Mouse (Mus musculus) forebrain, embryonic 13.5 days (tissue): ENCODE data around the gene Hoxd13. TPM values are rescaled to one million over a fixed set of nuclear protein-coding genes. Genes with fewer than 3 reads are reported as not detected.

Source experiments
- ATAC-seq: fragments of 200-750 bp; cut with Nextera tagmentation; 2 replicates; pipeline ENCODE4 v1.8.0; 2017
- H3K27ac ChIP-seq: fragments of 300-500 bp; sonication (generic); 2 replicates; pipeline ENCODE4 v1.5.1; 2015; ENCODE audit warnings: inconsistent platforms, mild to moderate bottlenecking, moderate library complexity
- H3K27me3 ChIP-seq: fragments of 300-500 bp; sonication (generic); 2 replicates; pipeline ENCODE4 v1.6.1; 2015; ENCODE audit warnings: mild to moderate bottlenecking, inconsistent platforms
- H3K36me3 ChIP-seq: fragments of 300-500 bp; sonication (generic); 2 replicates; pipeline ENCODE4 v1.6.1; 2015; ENCODE audit warnings: mild to moderate bottlenecking, inconsistent platforms; ENCODE audit not compliant: poor library complexity, severe bottlenecking
- H3K4me1 ChIP-seq: fragments of 300-500 bp; sonication (generic); 2 replicates; pipeline ENCODE4 v1.6.1; 2015; ENCODE audit warnings: inconsistent platforms
- H3K4me2 ChIP-seq: fragments of 300-500 bp; sonication (generic); 2 replicates; pipeline ENCODE4 v1.6.1; 2015; ENCODE audit warnings: inconsistent platforms, mild to moderate bottlenecking, moderate library complexity
- H3K4me3 ChIP-seq: fragments of 300-500 bp; sonication (generic); 2 replicates; pipeline ENCODE4 v1.5.1; 2015; ENCODE audit warnings: mild to moderate bottlenecking, inconsistent platforms
- H3K9ac ChIP-seq: fragments of 300-500 bp; sonication (generic); 2 replicates; pipeline ENCODE4 v1.6.1; 2015; ENCODE audit warnings: mild to moderate bottlenecking, inconsistent platforms
- H3K9me3 ChIP-seq: fragments of 300-500 bp; sonication (generic); replicated peaks from 2 replicates; pipeline ENCODE4 v1.6.1; 2016; ENCODE audit warnings: inconsistent platforms
- WGBS: fragments of 180-500 bp; shearing (Covaris S2); methylation state at CpG from one replicate; pipeline ENCODE4 v1.1.7; 2015; 5-methylcytosine and 5-hydroxymethylcytosine counted together
- polyA plus RNA-seq: library from polyadenylated mRNA; unstranded; fragments of >200 nt; fragmentation: Nextera tagmentation; extraction: Ambion mirVana; gene quantifications from 2 replicates; pipeline ENCODE4 v1.2.1, GENCODE M21; 2015

Gene Hoxd13
- polyA plus RNA-seq, 1 experiment from 2014 or later, result not detected

DNA sequence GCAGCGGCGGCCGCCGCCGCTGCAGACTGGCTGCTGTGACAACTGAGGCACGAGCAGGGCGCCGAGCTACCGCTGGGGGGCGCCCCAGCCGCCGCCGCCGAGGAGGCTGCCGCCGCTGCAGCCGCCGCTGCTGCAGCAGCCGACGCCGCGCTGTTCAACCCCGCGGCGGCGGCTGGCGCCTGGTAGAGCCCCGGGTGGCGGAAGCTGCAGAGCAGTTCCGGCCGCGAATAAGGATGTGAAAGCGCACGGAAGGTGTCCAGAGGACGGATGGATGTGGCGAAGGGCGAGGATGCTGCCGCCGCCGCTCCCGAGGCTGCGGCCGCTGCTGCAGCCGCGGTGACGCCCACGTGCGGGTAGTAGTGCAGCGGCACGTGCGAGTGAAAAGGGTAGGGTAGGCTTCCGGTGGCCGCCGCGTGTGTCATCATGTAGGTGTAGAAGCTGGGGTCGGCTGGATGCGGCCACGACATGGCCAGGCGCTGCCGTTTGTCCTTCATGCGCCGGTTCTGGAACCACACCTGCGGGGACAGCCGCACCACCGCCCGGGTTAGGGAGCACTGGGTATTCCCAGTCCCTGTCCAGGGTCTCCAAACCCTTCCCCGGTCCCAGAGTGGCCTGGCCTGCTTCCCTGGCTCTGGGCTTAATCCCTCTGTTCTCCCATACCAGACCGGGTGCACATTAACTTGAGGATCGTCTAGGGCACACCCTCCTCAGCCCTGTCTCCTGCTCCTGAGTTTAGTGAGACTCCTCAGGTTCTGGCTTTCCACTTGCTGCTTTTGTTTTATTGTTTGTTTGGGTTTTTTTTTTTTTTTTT, 12.1 kb upstream of the Hoxd13 start:
- Histone ChIP-seq H3K9me3 (no peaks in the 10 kb centered on the region), H3K4me3 (peak overlapping the region; percentile 35), H3K9ac (peak overlapping the region; percentile 30; the same call in 1 of the 2 replicates), H3K36me3 (no peaks in the 10 kb centered on the region), H3K27me3 (peaks cover 88% of the 10 kb centered on the region), H3K4me1 (peaks cover 15% of the 10 kb centered on the region), H3K27ac (no peak overlapping the region), H3K4me2 (peak overlapping the region; percentile 55)
- WGBS, result under 1% methylated on average over 63 of the region's 69 CpGs
- 0 out of 2 replicates have a peak, but pooled peaks have one; percentile 50 for ATAC-seq

DNA sequence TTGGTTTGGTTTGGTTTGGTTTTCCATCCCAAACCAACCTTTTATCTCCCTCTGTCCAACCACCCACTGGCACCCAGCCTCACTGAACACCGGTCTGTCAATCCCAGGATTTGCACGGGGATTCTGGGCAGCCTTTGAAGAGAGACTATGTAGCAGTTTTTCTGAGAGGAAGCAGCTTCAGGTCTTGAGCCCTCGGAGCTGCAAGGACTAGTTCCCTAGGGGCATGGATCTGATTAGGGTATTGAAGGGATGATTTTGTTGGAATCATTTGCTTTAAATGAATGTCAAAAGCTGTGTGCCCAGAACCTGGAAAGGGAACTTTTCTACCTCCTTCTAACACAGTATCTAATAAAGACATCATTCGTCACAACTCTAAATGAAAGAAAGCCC, 11.5 kb upstream of the Hoxd13 start:
- Histone ChIP-seq H3K27me3 (peaks cover 89% of the 10 kb centered on the region), H3K27ac (no peak overlapping the region)
- no peak for ATAC-seq

DNA sequence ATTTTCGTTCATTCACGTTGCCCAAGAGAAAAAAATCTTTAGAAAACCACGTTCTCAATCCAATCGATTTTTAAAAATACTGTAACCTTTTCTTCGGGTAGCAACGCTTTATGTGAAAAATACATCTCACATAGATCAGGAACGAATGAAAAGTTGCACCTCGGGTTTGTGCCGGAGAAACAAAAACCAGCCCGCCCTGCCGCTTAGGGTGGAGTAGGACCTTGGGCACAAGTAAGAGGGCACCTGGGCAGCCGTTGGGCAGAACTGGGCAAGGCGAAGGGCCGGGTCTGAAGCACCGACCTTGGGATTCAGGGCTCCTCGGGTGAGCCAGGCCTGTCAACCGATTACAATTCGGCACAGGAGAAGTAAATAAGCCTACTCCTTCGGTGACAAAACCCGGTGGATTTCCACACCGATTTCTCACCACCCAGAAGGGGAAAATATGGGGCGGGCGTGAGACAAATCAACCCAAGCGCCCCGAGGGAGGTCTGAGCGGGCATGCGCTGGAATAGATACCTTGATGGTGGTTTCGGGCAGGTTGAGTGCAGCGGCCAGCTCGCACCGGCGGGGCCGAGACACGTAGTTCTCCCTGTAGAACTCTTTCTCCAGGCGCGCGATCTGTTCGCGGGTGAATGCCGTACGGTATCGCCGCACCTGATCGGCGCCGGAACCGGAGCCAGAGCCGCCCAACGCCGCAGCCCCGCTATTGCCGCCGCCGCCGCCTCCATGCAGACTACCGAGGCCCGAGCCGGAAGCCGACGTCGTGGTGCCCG, 10.7 kb upstream of the Hoxd13 start:
- peaks cover 89% of the 10 kb centered on the region for H3K27me3 ChIP-seq
- WGBS, result 2% methylated on average over 62 of the region's 62 CpGs
- no peak overlapping the region for H3K9ac ChIP-seq
- peak overlapping the region; percentile 8; the same call in 1 of the 2 replicates for H3K4me3 ChIP-seq
- H3K4me2 ChIP-seq, result peak overlapping the region; percentile 30
- no peak for ATAC-seq
- no peak overlapping the region for H3K27ac ChIP-seq
- no peaks in the 10 kb centered on the region for H3K9me3 ChIP-seq
- no peaks in the 10 kb centered on the region for H3K36me3 ChIP-seq
- peaks cover 20% of the 10 kb centered on the region for H3K4me1 ChIP-seq

More for the DNA sequence above, 11.5 kb upstream of the Hoxd13 start:
- Histone ChIP-seq H3K36me3 (no peaks in the 10 kb centered on the region), H3K4me3 (no peak overlapping the region; the same call in 1 of the 2 replicates), H3K9ac (no peak overlapping the region), H3K9me3 (no peaks in the 10 kb centered on the region), H3K4me1 (peaks cover 19% of the 10 kb centered on the region), H3K4me2 (no peak overlapping the region)
- 5% methylated on average over 4 of the region's 4 CpGs for WGBS

DNA sequence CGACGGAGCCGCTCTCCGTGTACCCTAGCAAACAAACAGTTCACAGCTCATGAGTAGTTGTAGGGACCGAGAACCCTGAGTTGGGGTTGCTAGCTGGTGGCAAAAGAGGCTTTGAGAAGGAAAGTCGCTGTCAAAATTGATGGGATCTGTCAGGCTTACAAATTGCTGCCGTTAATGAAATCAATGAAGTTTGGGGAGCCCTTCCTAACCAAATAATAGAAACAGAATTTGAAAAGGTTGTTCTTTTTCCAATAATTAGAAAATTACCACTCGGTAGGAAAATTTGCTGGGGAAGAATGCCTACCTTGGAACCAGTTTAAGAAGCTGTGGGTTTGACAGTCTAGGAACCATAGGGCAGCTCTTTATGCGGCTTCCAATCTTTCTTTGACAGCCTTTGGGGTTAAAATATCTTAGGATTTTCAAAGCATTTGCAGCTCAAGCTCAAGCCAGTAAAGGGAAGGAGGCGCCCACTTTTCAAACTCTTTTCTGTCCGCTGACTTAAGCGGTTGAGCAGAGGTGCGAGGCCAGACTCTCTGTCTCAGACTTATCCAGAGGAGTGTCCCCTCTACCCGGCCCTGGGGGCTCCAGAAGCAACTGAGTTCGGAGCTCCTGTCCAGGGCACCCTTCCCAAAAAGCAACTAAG, 10.0 kb upstream of the Hoxd13 start:
- Histone ChIP-seq H3K4me3 (peak overlapping the region; percentile 8; the same call in 1 of the 2 replicates), H3K9me3 (no peaks in the 10 kb centered on the region), H3K4me2 (peak overlapping the region; percentile 30), H3K4me1 (peaks cover 20% of the 10 kb centered on the region), H3K27me3 (peaks cover 94% of the 10 kb centered on the region), H3K9ac (no peak overlapping the region), H3K36me3 (no peaks in the 10 kb centered on the region), H3K27ac (no peak overlapping the region)
- ATAC-seq, result no peak
- WGBS, result under 1% methylated on average over 15 of the region's 15 CpGs

DNA sequence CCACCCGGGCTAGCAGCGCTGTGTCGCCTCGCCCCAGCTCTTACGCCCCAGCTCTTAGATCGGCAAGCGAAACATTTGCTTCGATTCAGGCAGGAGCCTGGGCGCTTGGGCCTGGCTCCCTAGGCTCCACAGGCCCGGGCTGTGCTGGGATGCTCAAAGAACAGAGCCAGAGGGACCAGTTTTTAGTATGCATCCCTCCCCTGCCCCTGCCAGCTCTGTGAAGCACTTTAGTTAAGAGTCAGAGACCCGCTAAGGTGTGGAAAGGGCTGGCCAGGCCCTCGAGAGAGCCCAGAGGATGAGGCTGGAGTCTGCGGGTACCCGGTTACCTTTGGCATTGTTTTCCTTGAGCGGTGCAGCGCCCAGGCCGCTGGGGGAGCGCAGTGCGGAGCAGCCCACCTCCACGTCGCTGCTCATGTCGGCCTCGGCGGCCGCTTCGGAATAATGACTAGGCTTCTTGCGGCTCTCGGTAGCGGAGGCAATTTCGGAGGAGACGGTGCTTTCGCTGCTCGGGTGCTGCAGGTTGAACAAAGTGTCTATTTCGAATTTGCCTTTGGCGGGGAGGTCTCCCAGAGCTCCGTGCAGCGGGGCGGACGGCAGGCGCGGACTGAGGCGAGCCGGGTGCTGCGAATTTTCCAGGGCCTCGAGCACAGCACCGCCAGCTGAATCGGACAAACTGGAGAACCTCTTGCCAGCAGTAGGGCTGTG, 9.3 kb upstream of the Hoxd13 start:
- ATAC-seq, result no peak
- H3K36me3 ChIP-seq, result no peaks in the 10 kb centered on the region
- H3K4me1 ChIP-seq, result peaks cover 20% of the 10 kb centered on the region
- no peak overlapping the region for H3K4me2 ChIP-seq
- under 1% methylated on average over 47 of the region's 47 CpGs for whole genome bisulfite sequencing
- H3K9ac ChIP-seq, result no peak overlapping the region
- no peak overlapping the region for H3K27ac ChIP-seq
- H3K4me3 ChIP-seq, result 0 out of 2 replicates have a peak overlapping the region, but pooled peaks have one; percentile 2
- H3K9me3 ChIP-seq, result no peaks in the 10 kb centered on the region
- peaks cover 98% of the 10 kb centered on the region for H3K27me3 ChIP-seq

DNA sequence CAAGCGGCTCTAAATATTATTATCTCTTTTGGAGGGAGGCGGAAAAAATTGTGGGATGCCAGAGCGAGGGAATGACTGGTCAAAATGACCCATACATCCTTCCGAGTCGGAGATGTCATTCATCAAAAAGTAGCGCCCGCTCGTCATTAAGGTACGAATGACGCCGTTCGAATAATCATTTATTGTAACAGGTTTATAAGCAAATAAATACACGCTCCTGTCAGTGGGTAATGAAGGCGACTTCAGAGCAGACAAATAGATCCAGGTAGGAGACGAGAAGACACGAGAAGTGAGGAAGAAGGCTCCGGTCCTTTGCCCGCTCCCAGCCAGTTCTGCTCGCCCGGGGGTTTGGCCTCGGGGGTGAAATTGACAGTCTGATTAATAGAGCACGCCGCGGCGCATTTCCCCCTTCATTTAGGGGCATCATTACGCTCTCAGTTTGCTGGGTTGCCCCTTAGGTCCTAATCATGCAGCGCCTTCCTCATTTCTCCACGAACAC, 8.6 kb upstream of the Hoxd13 start, which contains the start of gene Evx2:
Gene Evx2, minus strand, starts transcription at position 51 of the 499 bp plus-strand sequence.
- H3K9ac ChIP-seq, result no peak within 1 kb of the TSS
- 2% methylated on average over 28 of the region's 28 CpGs for WGBS
- H3K27me3 ChIP-seq, result peaks cover 98% of the 10 kb centered on the region
- no peaks in the 10 kb centered on the region for H3K9me3 ChIP-seq
- H3K4me1 ChIP-seq, result peaks cover 20% of the 10 kb centered on the region
- H3K27ac ChIP-seq, result no peak within 1 kb of the TSS
- no peaks in the 10 kb centered on the region for H3K36me3 ChIP-seq
- ATAC-seq, result no peak
- H3K4me2 ChIP-seq, result no peak within 1 kb of the TSS
- H3K4me3 ChIP-seq, result 0 out of 2 replicates have a peak within 1 kb of the TSS, but pooled peaks have one; percentile 2

DNA sequence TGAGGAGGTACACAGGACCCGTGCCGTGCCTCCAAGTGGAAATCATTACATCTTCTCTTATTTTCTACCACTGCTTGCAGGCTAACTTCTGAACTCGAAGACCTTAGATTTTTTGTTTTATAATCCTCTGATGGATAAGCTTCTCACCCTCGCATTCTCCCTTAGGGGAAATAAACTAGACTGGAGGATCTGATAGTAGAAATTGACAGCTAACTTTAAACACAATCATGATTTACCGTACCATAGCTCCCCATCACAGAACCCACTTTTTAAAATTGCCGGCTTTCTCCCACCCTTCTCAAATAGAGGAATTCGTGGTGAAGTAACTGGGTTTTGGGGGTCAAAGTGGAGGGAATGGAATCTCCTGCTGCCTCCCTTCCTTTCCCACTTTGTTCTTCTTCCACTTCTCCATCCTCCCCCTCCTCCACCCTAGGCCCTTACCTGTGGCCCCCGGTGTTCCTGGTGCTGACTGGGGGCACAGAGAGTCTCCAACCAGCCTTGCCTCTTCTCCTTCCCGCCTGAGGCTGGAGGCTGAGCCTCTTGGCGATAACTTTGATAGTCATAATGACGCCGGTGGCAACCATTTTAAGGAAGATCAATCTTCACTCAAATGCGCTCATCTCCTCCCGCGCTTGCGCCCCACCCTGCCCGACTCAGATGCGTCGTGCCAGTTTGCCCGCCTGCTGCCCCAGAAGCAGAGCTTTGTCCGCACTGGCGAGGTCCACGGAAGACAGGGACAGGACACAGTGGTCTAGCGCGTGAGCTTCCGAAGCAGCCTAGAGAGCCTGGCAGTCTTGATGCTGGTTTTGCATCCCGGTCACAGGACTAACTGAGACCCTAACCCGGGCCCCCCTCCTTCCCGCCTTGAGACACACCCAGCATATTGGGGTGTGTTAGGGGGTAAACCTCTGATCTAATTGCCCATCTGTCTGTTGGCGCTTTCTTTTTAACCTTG, 7.4 kb upstream of the Hoxd13 start:
- Histone ChIP-seq H3K4me3 (no peak overlapping the region), H3K4me2 (no peak overlapping the region), H3K4me1 (peaks cover 16% of the 10 kb centered on the region), H3K27me3 (peaks cover 98% of the 10 kb centered on the region), H3K36me3 (no peaks in the 10 kb centered on the region), H3K9ac (no peak overlapping the region), H3K27ac (no peak overlapping the region), H3K9me3 (no peaks in the 10 kb centered on the region)
- WGBS, result 3% methylated on average over 30 of the region's 30 CpGs
- no peak for ATAC-seq

DNA sequence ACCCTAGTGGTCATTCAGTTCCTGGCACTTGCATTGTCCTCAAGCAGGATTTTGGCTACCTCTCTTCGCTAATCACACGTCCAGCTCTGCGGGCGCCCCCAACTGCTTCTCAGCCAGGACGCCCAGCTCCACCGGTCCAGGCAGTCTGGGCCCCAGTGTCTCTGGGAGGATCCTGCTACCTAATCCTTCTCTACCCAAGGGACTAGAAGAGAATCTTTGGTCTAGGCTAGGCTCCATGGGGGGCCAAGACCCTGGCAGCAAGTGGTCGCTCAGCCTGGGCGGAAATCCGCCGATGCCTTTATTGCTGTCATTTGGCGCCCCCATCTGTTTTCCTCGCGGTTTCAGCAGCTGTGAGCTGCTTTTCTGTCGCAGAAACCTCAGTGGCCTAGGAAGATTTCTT, 6.4 kb upstream of the Hoxd13 start:
- WGBS, result under 1% methylated on average over 14 of the region's 14 CpGs
- Histone ChIP-seq H3K36me3 (no peaks in the 10 kb centered on the region), H3K27me3 (peaks cover 98% of the 10 kb centered on the region), H3K4me3 (peak overlapping the region; percentile 14; the same call in 1 of the 2 replicates), H3K9ac (no peak overlapping the region), H3K27ac (no peak overlapping the region), H3K4me2 (peak overlapping the region; percentile 36), H3K9me3 (no peaks in the 10 kb centered on the region), H3K4me1 (peaks cover 12% of the 10 kb centered on the region)
- ATAC-seq, result no peak; the same call in 1 of the 2 replicates

DNA sequence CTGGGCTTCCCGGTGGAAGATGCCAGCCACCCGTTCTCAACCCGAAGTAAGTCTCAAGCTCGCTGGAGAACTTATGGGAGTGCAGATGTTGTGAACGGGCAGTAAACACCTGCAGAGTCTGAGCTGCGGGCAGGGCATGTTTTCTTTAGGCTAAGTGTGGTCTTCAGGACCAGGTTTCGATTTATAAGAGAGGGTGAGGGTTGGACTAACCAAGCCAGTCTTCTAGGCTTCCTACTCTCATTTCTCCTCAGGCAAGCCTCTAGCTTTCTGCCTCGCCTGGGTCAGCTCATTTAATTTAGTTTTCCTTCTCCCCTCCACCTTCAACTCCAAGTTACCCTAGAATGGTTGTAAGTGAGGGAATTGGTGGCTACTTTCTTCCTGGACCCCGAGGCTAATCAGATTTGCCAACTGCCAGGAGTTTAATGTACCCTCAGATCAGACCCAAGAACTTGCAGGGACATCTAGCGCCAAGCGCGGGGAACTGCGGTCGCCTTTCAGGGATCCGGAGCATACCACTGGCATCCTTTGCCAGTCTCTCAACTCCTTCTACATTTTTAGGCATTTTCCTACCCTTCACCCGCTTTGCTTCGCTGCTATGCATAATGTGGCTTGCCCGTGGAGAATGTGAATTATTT, 4.7 kb upstream of the Hoxd13 start:
- Histone ChIP-seq H3K4me2 (no peak overlapping the region), H3K4me3 (no peak overlapping the region), H3K27ac (no peak overlapping the region), H3K27me3 (peaks cover 98% of the 10 kb centered on the region), H3K9me3 (no peaks in the 10 kb centered on the region), H3K36me3 (no peaks in the 10 kb centered on the region), H3K9ac (no peak overlapping the region), H3K4me1 (peaks cover 11% of the 10 kb centered on the region)
- 0 out of 2 replicates have a peak, but pooled peaks have one; percentile 66 for ATAC-seq
- 6% methylated on average over 18 of the region's 18 CpGs for WGBS

DNA sequence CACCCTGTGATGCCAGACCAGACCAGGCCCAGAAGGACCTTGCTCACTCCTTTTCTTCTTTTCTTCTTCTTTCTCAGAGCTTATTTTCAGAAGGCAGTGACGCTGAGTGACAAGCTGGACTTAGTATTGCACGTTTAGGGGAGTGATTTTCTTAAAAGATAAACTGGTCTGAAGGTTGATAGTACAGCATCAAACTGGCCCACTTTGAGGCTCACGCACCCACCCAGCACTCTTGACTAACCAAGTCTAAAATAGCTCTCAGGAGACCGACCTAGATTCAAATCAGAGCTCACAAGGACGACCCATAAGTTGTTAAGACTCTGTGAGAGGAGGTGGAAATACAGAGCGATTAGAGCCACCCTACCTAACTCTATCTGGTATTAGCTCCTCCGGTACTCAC, 1.7 kb upstream of the Hoxd13 start:
- Histone ChIP-seq H3K9ac (no peak overlapping the region), H3K27me3 (peaks cover 97% of the 10 kb centered on the region), H3K36me3 (no peaks in the 10 kb centered on the region), H3K4me1 (peaks cover 12% of the 10 kb centered on the region), H3K9me3 (no peaks in the 10 kb centered on the region), H3K27ac (no peak overlapping the region), H3K4me2 (no peak overlapping the region), H3K4me3 (no peak overlapping the region)
- under 1% methylated on average over 7 of the region's 7 CpGs for WGBS
- no peak for ATAC-seq
